27 mouse cellular contexts compared by ENCODE assay signal in genomic region chr17:72688800-72689199, GRCm38 (mm10).
A peak's percentile ranks its signal among the peaks of the same experiment; 100 is the strongest.
DNase-seq lines count a peak whose midpoint lies in the region; ATAC-seq and TF ChIP-seq lines count a peak whose summit lies in the region.
"Had no signal": no experiment of that assay in that cellular context is flagged by ENCODE, and none has a peak within 500 bp of the region (broad histone marks: within the 10 kb centered on the region; RNA-seq: fewer than 3 reads in every experiment).

No protein-coding gene starts in this region.

- no peaks in the 10 kb centered on the region for H3K36me3 ChIP-seq in kidney, adult 2 months (ENCODE audit: control insufficient read depth, insufficient read depth, low read length)
- H3K36me3 ChIP-seq in kidney, embryonic 15.5 days = no peaks in the 10 kb centered on the region
- H3K36me3 ChIP-seq in liver, adult 2 months (ENCODE audit: control insufficient read depth, insufficient read depth, low read length) = no peaks in the 10 kb centered on the region
- H3K36me3 ChIP-seq in liver, embryonic 16.5 days (ENCODE audit: control insufficient read depth, insufficient read depth) = no peaks in the 10 kb centered on the region
- no peaks in the 10 kb centered on the region for H3K36me3 ChIP-seq in intestine, embryonic 15.5 days
- H3K36me3 ChIP-seq: heart, embryonic 13.5 days had no signal

- DNase-seq in kidney, adult 2 months = peak; percentile 78
- peak; percentile 25 to 68 for DNase-seq in kidney, postnatal 25 days
- peak; percentile 87 for DNase-seq in liver, adult 2 months (ENCODE audit: extremely low read depth, low read depth, low spot score)
- DNase-seq in cerebellum, postnatal 25 days = no peak
- DNase-seq: adrenal gland, adult 2 months; adrenal gland, postnatal 36 days; B cell, adult 2 months; cerebellum, adult 18-20 months; cerebellum, postnatal 10 days; gastrocnemius, adult 2 months; gastrocnemius, postnatal 36 days; heart, adult 2 months; heart, postnatal 10 days; layer of hippocampus, postnatal 36 days; left cerebral cortex, postnatal 4 days; lung, postnatal 36 days; right cerebral cortex, adult 18-20 months; thymus, postnatal 4 days had no signal

- WGBS in kidney, adult 2 months = 63% methylated on average over 8 of the region's 8 CpGs
- 86% methylated on average over 8 of the region's 8 CpGs for WGBS in kidney, embryonic 15.5 days
- 22% methylated on average over 8 of the region's 8 CpGs for WGBS in liver, adult 2 months
- 55% methylated on average over 8 of the region's 8 CpGs for WGBS in liver, embryonic 16.5 days (ENCODE audit: insufficient replicate concordance)
- WGBS in intestine, embryonic 15.5 days = 57% methylated on average over 8 of the region's 8 CpGs

- no peaks in the 10 kb centered on the region for H3K79me2 ChIP-seq in liver, adult 2 months (ENCODE audit: control insufficient read depth, insufficient read depth, low read length)

- no peak overlapping the region for H3K9ac ChIP-seq in kidney, embryonic 15.5 days
- H3K9ac ChIP-seq in liver, adult 2 months (ENCODE audit: low read depth, low read length) = no peak overlapping the region
- H3K9ac ChIP-seq in liver, embryonic 16.5 days (ENCODE audit: low read depth, low read length) = no peak overlapping the region
- no peak overlapping the region for H3K9ac ChIP-seq in intestine, embryonic 15.5 days
- H3K9ac ChIP-seq: heart, embryonic 13.5 days; hindbrain, embryonic 14.5 days had no signal

- ATAC-seq in kidney, embryonic 15.5 days (replicated peaks; ENCODE audit: low FRiP score) = no peak
- peak; percentile 70 for ATAC-seq in liver, embryonic 16.5 days (ENCODE audit: low read depth)
- no peak for ATAC-seq in intestine, embryonic 15.5 days
- ATAC-seq: forebrain, embryonic 14.5 days; midbrain, embryonic 16.5 days had no signal

- no peak overlapping the region for H3K4me2 ChIP-seq in kidney, embryonic 15.5 days
- H3K4me2 ChIP-seq in liver, embryonic 16.5 days (ENCODE audit: low read depth, low read length) = no peak overlapping the region
- H3K4me2 ChIP-seq in intestine, embryonic 15.5 days (replicated peaks) = no peak overlapping the region
- H3K4me2 ChIP-seq: heart, embryonic 13.5 days; hindbrain, embryonic 14.5 days; midbrain, embryonic 11.5 days had no signal

- H3K4me3 ChIP-seq in kidney, adult 2 months (ENCODE audit: insufficient read depth, low read depth, low read length) = no peak overlapping the region
- H3K4me3 ChIP-seq in kidney, embryonic 15.5 days (replicated peaks) = no peak overlapping the region
- H3K4me3 ChIP-seq in liver, adult 2 months (ENCODE audit: insufficient read depth, low read depth, low read length) = no peak overlapping the region
- H3K4me3 ChIP-seq in liver, embryonic 16.5 days (ENCODE audit: low read depth, low read length) = no peak overlapping the region
- H3K4me3 ChIP-seq in intestine, embryonic 15.5 days (replicated peaks) = no peak overlapping the region
- H3K4me3 ChIP-seq: gastrocnemius, adult 2 months; heart, adult 2 months; heart, embryonic 13.5 days had no signal

- peak overlapping the region; percentile 25; the same call in 1 of the 2 replicates for H3K27ac ChIP-seq in kidney, adult 2 months (ENCODE audit: insufficient read depth, low read depth, low read length)
- no peak overlapping the region for H3K27ac ChIP-seq in kidney, embryonic 15.5 days
- H3K27ac ChIP-seq in liver, adult 2 months (replicated peaks; ENCODE audit: insufficient read depth, low read depth, low read length) = no peak overlapping the region
- H3K27ac ChIP-seq in liver, embryonic 16.5 days (ENCODE audit: low read length) = no peak overlapping the region
- no peak overlapping the region for H3K27ac ChIP-seq in intestine, embryonic 15.5 days
- H3K27ac ChIP-seq: gastrocnemius, adult 2 months; heart, adult 2 months; heart, embryonic 13.5 days; hindbrain, embryonic 14.5 days; kidney, postnatal 0 days had no signal

- no peaks in the 10 kb centered on the region for H3K27me3 ChIP-seq in kidney, adult 2 months (replicated peaks; ENCODE audit: control insufficient read depth, insufficient read depth, low read length)
- H3K27me3 ChIP-seq in kidney, embryonic 15.5 days = no peaks in the 10 kb centered on the region
- H3K27me3 ChIP-seq in liver, adult 2 months (ENCODE audit: control insufficient read depth, insufficient read depth, low read length) = no peaks in the 10 kb centered on the region
- H3K27me3 ChIP-seq in liver, embryonic 16.5 days (ENCODE audit: control insufficient read depth, insufficient read depth, low read depth, low read length) = no peaks in the 10 kb centered on the region
- no peaks in the 10 kb centered on the region for H3K27me3 ChIP-seq in intestine, embryonic 15.5 days (replicated peaks)
- H3K27me3 ChIP-seq: heart, embryonic 13.5 days had no signal

- TF ChIP-seq CTCF in kidney, adult 2 months (conservative IDR thresholded peaks at IDR 0.05; ENCODE audit: insufficient read depth, insufficient read length, low read depth, low read length) = no peak
- TF ChIP-seq CTCF in liver, adult 2 months (IDR thresholded peaks at IDR 0.05; ENCODE audit: low read depth, low read length) = no peak

- H3K9me3 ChIP-seq in kidney, embryonic 15.5 days (replicated peaks) = no peaks in the 10 kb centered on the region
- no peaks in the 10 kb centered on the region for H3K9me3 ChIP-seq in liver, embryonic 16.5 days (replicated peaks; ENCODE audit: control insufficient read depth, low read length)
- no peaks in the 10 kb centered on the region for H3K9me3 ChIP-seq in intestine, embryonic 15.5 days
- H3K9me3 ChIP-seq: heart, embryonic 13.5 days had no signal

- peaks cover 9% of the 10 kb centered on the region; the same call in 1 of the 2 replicates for H3K4me1 ChIP-seq in kidney, adult 2 months (ENCODE audit: control insufficient read depth, insufficient read depth, low read length)
- no peaks in the 10 kb centered on the region for H3K4me1 ChIP-seq in kidney, embryonic 15.5 days
- H3K4me1 ChIP-seq in liver, adult 2 months (ENCODE audit: control insufficient read depth, insufficient read depth, low read length) = peaks cover 3% of the 10 kb centered on the region; the same call in 1 of the 2 replicates
- H3K4me1 ChIP-seq in liver, embryonic 16.5 days (ENCODE audit: control insufficient read depth, low read depth, low read length) = no peaks in the 10 kb centered on the region
- no peaks in the 10 kb centered on the region for H3K4me1 ChIP-seq in intestine, embryonic 15.5 days (replicated peaks)
- H3K4me1 ChIP-seq: heart, embryonic 13.5 days had no signal

- no peak for TF ChIP-seq POLR2A in kidney, adult 2 months (IDR thresholded peaks at IDR 0.05; ENCODE audit: low read depth, low read length)
- TF ChIP-seq POLR2A in liver, adult 2 months (IDR thresholded peaks at IDR 0.05; ENCODE audit: extremely low read depth, insufficient read depth, low read length) = no peak

Comparison
In these comparisons a context has a peak if more than half of its experiments do, and no peak if none do; other contexts are left out.
1. DNase-seq: peak in kidney, adult 2 months (single experiment), kidney, postnatal 25 days (2 of 2) and liver, adult 2 months (single experiment); none in cerebellum, postnatal 25 days (0 of 2).